31 mouse cellular contexts compared by ENCODE assay signal in the genomic region with DNA sequence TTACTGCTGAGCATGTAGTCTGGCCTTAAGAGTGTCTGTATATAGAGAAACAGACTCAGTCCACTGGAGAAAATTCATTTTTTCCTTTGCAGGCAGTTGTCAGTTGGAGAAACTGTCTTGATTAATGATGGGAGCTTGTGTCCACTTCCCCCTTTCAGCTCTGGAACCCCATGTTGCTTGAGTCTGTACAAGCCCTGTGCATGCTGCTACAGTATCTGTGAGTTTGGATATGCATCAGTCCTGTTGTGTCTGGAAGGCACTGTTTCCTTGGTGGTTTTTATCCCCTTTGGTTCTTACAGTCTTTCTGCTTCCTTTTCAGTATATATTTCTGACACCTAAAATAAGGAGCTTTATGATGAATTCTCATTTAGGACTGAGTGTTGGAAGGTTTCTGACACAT.
"Had no signal": no experiment of that assay in that cellular context is flagged by ENCODE, and none has a peak within 500 bp of the region (broad histone marks: within the 10 kb centered on the region; RNA-seq: fewer than 3 reads in every experiment).

No protein-coding gene starts in this region.

- H3K4me2 ChIP-seq: limb, embryonic 12.5 days; limb, embryonic 13.5 days; limb, embryonic 15.5 days; liver, embryonic 11.5 days; liver, embryonic 12.5 days; liver, embryonic 13.5 days; liver, embryonic 15.5 days; lung, embryonic 14.5 days; lung, embryonic 15.5 days; midbrain, embryonic 12.5 days; midbrain, embryonic 13.5 days; midbrain, embryonic 15.5 days; neural tube, embryonic 12.5 days had no signal

- H3K9me3 ChIP-seq: limb, embryonic 10.5 days; limb, embryonic 12.5 days; limb, embryonic 13.5 days; limb, embryonic 15.5 days; liver, embryonic 12.5 days; liver, embryonic 13.5 days; liver, embryonic 15.5 days; lung, embryonic 15.5 days; megakaryocyte, embryonic 14.5 days; midbrain, embryonic 10.5 days; midbrain, embryonic 12.5 days; midbrain, embryonic 13.5 days; midbrain, embryonic 15.5 days; neural tube, embryonic 12.5 days had no signal

- H3K36me3 ChIP-seq: limb, embryonic 10.5 days; limb, embryonic 12.5 days; limb, embryonic 13.5 days; limb, embryonic 15.5 days; liver, embryonic 12.5 days; liver, embryonic 13.5 days; liver, embryonic 15.5 days; lung, embryonic 15.5 days; midbrain, embryonic 10.5 days; midbrain, embryonic 12.5 days; midbrain, embryonic 13.5 days; midbrain, embryonic 15.5 days; neural tube, embryonic 12.5 days had no signal

- ATAC-seq: liver, embryonic 12.5 days; liver, postnatal 0 days; lung, postnatal 0 days; midbrain, embryonic 13.5 days; midbrain, embryonic 15.5 days; midbrain, embryonic 16.5 days had no signal

- H3K9ac ChIP-seq: limb, embryonic 12.5 days; limb, embryonic 13.5 days; limb, embryonic 15.5 days; liver, embryonic 12.5 days; liver, embryonic 13.5 days; liver, embryonic 14.5 days; liver, embryonic 15.5 days; liver, postnatal 0 days; lung, embryonic 14.5 days; lung, embryonic 15.5 days; midbrain, embryonic 12.5 days; midbrain, embryonic 13.5 days; midbrain, embryonic 15.5 days; neural tube, embryonic 12.5 days had no signal

- H3K4me3 ChIP-seq: left cerebral cortex, adult 2 months; limb, embryonic 10.5 days; limb, embryonic 12.5 days; limb, embryonic 13.5 days; limb, embryonic 15.5 days; liver, embryonic 12.5 days; liver, embryonic 13.5 days; liver, embryonic 15.5 days; lung, embryonic 15.5 days; megakaryocyte, embryonic 14.5 days; midbrain, embryonic 10.5 days; midbrain, embryonic 12.5 days; midbrain, embryonic 13.5 days; midbrain, embryonic 15.5 days; myocyte; neural tube, embryonic 12.5 days had no signal

- H3K27ac ChIP-seq: left cerebral cortex, adult 2 months; limb, embryonic 10.5 days; limb, embryonic 12.5 days; limb, embryonic 13.5 days; limb, embryonic 15.5 days; liver, embryonic 12.5 days; liver, embryonic 13.5 days; liver, embryonic 14.5 days; liver, embryonic 15.5 days; lung, embryonic 15.5 days; macrophage; midbrain, embryonic 10.5 days; midbrain, embryonic 12.5 days; midbrain, embryonic 13.5 days; midbrain, embryonic 15.5 days; neural tube, embryonic 12.5 days had no signal

- H3K4me1 ChIP-seq: limb, embryonic 10.5 days; limb, embryonic 12.5 days; limb, embryonic 13.5 days; limb, embryonic 15.5 days; liver, embryonic 12.5 days; liver, embryonic 13.5 days; liver, embryonic 15.5 days; lung, embryonic 15.5 days; megakaryocyte, embryonic 14.5 days; midbrain, embryonic 10.5 days; midbrain, embryonic 12.5 days; midbrain, embryonic 13.5 days; midbrain, embryonic 15.5 days; neural tube, embryonic 12.5 days had no signal

- H3K27me3 ChIP-seq: limb, embryonic 12.5 days; limb, embryonic 13.5 days; limb, embryonic 15.5 days; liver, embryonic 12.5 days; liver, embryonic 13.5 days; liver, embryonic 15.5 days; lung, embryonic 15.5 days; megakaryocyte, embryonic 14.5 days; midbrain, embryonic 12.5 days; midbrain, embryonic 13.5 days; midbrain, embryonic 15.5 days; neural tube, embryonic 12.5 days had no signal

- DNase-seq: left cerebral cortex, postnatal 4 days; liver; liver, embryonic 13.5 days; liver, postnatal 0 days; lung, adult 18-20 months; lung, adult 2 months; lung, embryonic 14.5 days; lung, postnatal 10 days; lung, postnatal 14 days; lung, postnatal 36 days; lung, postnatal 4 days had no signal
